Mouse (Mus musculus): ENCODE results near the gene Ap3m1. TPM values are rescaled to one million over a fixed set of nuclear protein-coding genes. Genes with fewer than 3 reads are reported as not detected.

Ap3m1 gene
- 11.7 and 22.3 TPM in 2 replicates for polyA plus RNA-seq (2012; rRNA removed)
- polyA plus RNA-seq (2014; fragmentation: Nextera tagmentation; extraction: Ambion mirVana) = 40.4 and 41.4 TPM in 2 replicates

GRCm38 (mm10) chr14:21052112-21052780 is at the start of gene Ap3m1, which contains the start of gene Adk:
Ap3m1 (minus strand) TSS chr14:21052508.
Adk (plus strand) TSS chr14:21052574.
- ATAC-seq (ENCODE audit: insufficient read depth) (peak; percentile 98), DNase-seq (ENCODE audit: low read depth in 3 of 3, low spot score in 3 of 3) (peak; percentile 87 to 92 (median 88))
- Histone ChIP-seq H3K4me1 (replicated peaks; ENCODE audit: control insufficient read depth in 2 of 2, insufficient read depth in 2 of 2, low read length in 1 of 2) (peaks cover 3 to 8% of the 10 kb centered on the region in 2 experiments), H3K36me3 (replicated peaks; ENCODE audit: control insufficient read depth, insufficient read depth, low read depth) (no peaks in the 10 kb centered on the region), H3K27me3 (ENCODE audit: control insufficient read depth, insufficient read depth, low read length) (no peaks in the 10 kb centered on the region), H3K4me2 (ENCODE audit: low read depth) (peak within 1 kb of the TSS; percentile 84), H3K4me3 (ENCODE audit: insufficient read depth in 1 of 2, low read depth in 2 of 2, low read length in 2 of 2) (peak within 1 kb of the TSS; percentile 88 to 97), H3K27ac (peak within 1 kb of the TSS; percentile 83), H3K9me3 (ENCODE audit: control insufficient read depth, low read length) (peaks cover 3% of the 10 kb centered on the region), H3K9ac (replicated peaks) (peak within 1 kb of the TSS; percentile 89)
- TF ChIP-seq EP300 (IDR thresholded peaks at IDR 0.05; ENCODE audit: low read depth) = peak; percentile 67; the same call in 1 of the 2 replicates
- no peak for TF ChIP-seq CTCF (IDR thresholded peaks at IDR 0.05; ENCODE audit: low read depth)
- under 1% methylated on average over 47 of the region's 48 CpGs for WGBS (ENCODE audit: insufficient replicate concordance)

GRCm38 (mm10) chr14:21101562-21101961 is 49.3 kb upstream of the Ap3m1 start:
- 21% methylated on average over 7 of the region's 7 CpGs for WGBS (ENCODE audit: insufficient replicate concordance)
- Histone ChIP-seq H3K27me3 (ENCODE audit: control insufficient read depth, insufficient read depth, low read length) (no peaks in the 10 kb centered on the region), H3K4me1 (replicated peaks; ENCODE audit: control insufficient read depth in 2 of 2, insufficient read depth in 2 of 2, low read length in 1 of 2) (peaks cover 3 to 21% of the 10 kb centered on the region in 2 experiments; a peak in 2 of 4 replicates), H3K27ac (no peak overlapping the region), H3K9me3 (ENCODE audit: control insufficient read depth, low read length) (no peaks in the 10 kb centered on the region), H3K9ac (replicated peaks) (no peak overlapping the region), H3K4me2 (ENCODE audit: low read depth) (no peak overlapping the region), H3K4me3 (ENCODE audit: insufficient read depth in 1 of 2, low read depth in 2 of 2, low read length in 2 of 2) (no peak overlapping the region), H3K36me3 (replicated peaks; ENCODE audit: control insufficient read depth, insufficient read depth, low read depth) (peaks cover 2% of the 10 kb centered on the region; the same call in 1 of the 2 replicates)
- ATAC-seq (ENCODE audit: insufficient read depth) (no peak), DNase-seq (ENCODE audit: low read depth in 3 of 3, low spot score in 3 of 3) (no peak)
- no peak for TF ChIP-seq EP300 (IDR thresholded peaks at IDR 0.05; ENCODE audit: low read depth)
- no peak for TF ChIP-seq CTCF (IDR thresholded peaks at IDR 0.05; ENCODE audit: low read depth)

- DNase-seq (ENCODE audit: low read depth in 3 of 3, low spot score in 3 of 3) (no peak), ATAC-seq (ENCODE audit: insufficient read depth) (no peak)
- 73% methylated on average over 2 of the region's 2 CpGs for WGBS (ENCODE audit: insufficient replicate concordance)
- no peak overlapping the region for H3K4me3 ChIP-seq (ENCODE audit: insufficient read depth in 1 of 2, low read depth in 2 of 2, low read length in 2 of 2)
- no peaks in the 10 kb centered on the region for H3K9me3 ChIP-seq (ENCODE audit: control insufficient read depth, low read length)
- H3K27me3 ChIP-seq (ENCODE audit: control insufficient read depth, insufficient read depth, low read length) = no peaks in the 10 kb centered on the region
- H3K9ac ChIP-seq (replicated peaks) = no peak overlapping the region
- H3K4me2 ChIP-seq (ENCODE audit: low read depth) = no peak overlapping the region
- peaks cover 3 to 23% of the 10 kb centered on the region in 2 experiments; a peak in 2 of 4 replicates for H3K4me1 ChIP-seq (replicated peaks; ENCODE audit: control insufficient read depth in 2 of 2, insufficient read depth in 2 of 2, low read length in 1 of 2)
- no peak overlapping the region for H3K27ac ChIP-seq
- TF ChIP-seq CTCF (IDR thresholded peaks at IDR 0.05; ENCODE audit: low read depth) (no peak), EP300 (IDR thresholded peaks at IDR 0.05; ENCODE audit: low read depth) (no peak)
- peaks cover 2% of the 10 kb centered on the region; the same call in 1 of the 2 replicates for H3K36me3 ChIP-seq (replicated peaks; ENCODE audit: control insufficient read depth, insufficient read depth, low read depth)
Observed at GRCm38 (mm10) chr14:21100876-21101275, 48.6 kb upstream of the Ap3m1 start.

GRCm38 (mm10) chr14:21099371-21099770 is 47.1 kb upstream of the Ap3m1 start:
- 62% methylated on average over 7 of the region's 7 CpGs for WGBS (ENCODE audit: insufficient replicate concordance)
- peaks cover 3 to 20% of the 10 kb centered on the region in 2 experiments; a peak in 2 of 4 replicates for H3K4me1 ChIP-seq (replicated peaks; ENCODE audit: control insufficient read depth in 2 of 2, insufficient read depth in 2 of 2, low read length in 1 of 2)
- H3K9me3 ChIP-seq (ENCODE audit: control insufficient read depth, low read length) = no peaks in the 10 kb centered on the region
- no peaks in the 10 kb centered on the region for H3K27me3 ChIP-seq (ENCODE audit: control insufficient read depth, insufficient read depth, low read length)
- no peak overlapping the region for H3K9ac ChIP-seq (replicated peaks)
- no peak overlapping the region for H3K4me2 ChIP-seq (ENCODE audit: low read depth)
- H3K36me3 ChIP-seq (replicated peaks; ENCODE audit: control insufficient read depth, insufficient read depth, low read depth) = peaks cover 2% of the 10 kb centered on the region; the same call in 1 of the 2 replicates
- H3K4me3 ChIP-seq (ENCODE audit: insufficient read depth in 1 of 2, low read depth in 2 of 2, low read length in 2 of 2) = no peak overlapping the region
- no peak overlapping the region for H3K27ac ChIP-seq
- TF ChIP-seq CTCF (IDR thresholded peaks at IDR 0.05; ENCODE audit: low read depth) (no peak), EP300 (IDR thresholded peaks at IDR 0.05; ENCODE audit: low read depth) (no peak)
- DNase-seq (ENCODE audit: low read depth in 3 of 3, low spot score in 3 of 3) (no peak), ATAC-seq (ENCODE audit: insufficient read depth) (no peak)

GRCm38 (mm10) chr14:21096689-21097088 is 44.4 kb upstream of the Ap3m1 start:
- Histone ChIP-seq H3K4me2 (ENCODE audit: low read depth) (no peak overlapping the region), H3K9me3 (ENCODE audit: control insufficient read depth, low read length) (no peaks in the 10 kb centered on the region), H3K27ac (no peak overlapping the region), H3K4me3 (ENCODE audit: insufficient read depth in 1 of 2, low read depth in 2 of 2, low read length in 2 of 2) (no peak overlapping the region), H3K36me3 (replicated peaks; ENCODE audit: control insufficient read depth, insufficient read depth, low read depth) (peaks cover 6% of the 10 kb centered on the region; the same call in 1 of the 2 replicates), H3K27me3 (ENCODE audit: control insufficient read depth, insufficient read depth, low read length) (no peaks in the 10 kb centered on the region), H3K4me1 (replicated peaks; ENCODE audit: control insufficient read depth in 2 of 2, insufficient read depth in 2 of 2, low read length in 1 of 2) (peaks cover 2 to 14% of the 10 kb centered on the region in 2 experiments; a peak in 2 of 4 replicates), H3K9ac (replicated peaks) (no peak overlapping the region)
- ATAC-seq (ENCODE audit: insufficient read depth) (peak; percentile 62), DNase-seq (ENCODE audit: low read depth in 3 of 3, low spot score in 3 of 3) (no peak)
- WGBS (ENCODE audit: insufficient replicate concordance) = 70% methylated on average over 4 of the region's 4 CpGs
- TF ChIP-seq EP300 (IDR thresholded peaks at IDR 0.05; ENCODE audit: low read depth) = no peak
- no peak for TF ChIP-seq CTCF (IDR thresholded peaks at IDR 0.05; ENCODE audit: low read depth)

All from liver, embryonic 14.5 days (tissue).